ENCODE assay signal across 8 mouse cellular contexts in the genomic region with DNA sequence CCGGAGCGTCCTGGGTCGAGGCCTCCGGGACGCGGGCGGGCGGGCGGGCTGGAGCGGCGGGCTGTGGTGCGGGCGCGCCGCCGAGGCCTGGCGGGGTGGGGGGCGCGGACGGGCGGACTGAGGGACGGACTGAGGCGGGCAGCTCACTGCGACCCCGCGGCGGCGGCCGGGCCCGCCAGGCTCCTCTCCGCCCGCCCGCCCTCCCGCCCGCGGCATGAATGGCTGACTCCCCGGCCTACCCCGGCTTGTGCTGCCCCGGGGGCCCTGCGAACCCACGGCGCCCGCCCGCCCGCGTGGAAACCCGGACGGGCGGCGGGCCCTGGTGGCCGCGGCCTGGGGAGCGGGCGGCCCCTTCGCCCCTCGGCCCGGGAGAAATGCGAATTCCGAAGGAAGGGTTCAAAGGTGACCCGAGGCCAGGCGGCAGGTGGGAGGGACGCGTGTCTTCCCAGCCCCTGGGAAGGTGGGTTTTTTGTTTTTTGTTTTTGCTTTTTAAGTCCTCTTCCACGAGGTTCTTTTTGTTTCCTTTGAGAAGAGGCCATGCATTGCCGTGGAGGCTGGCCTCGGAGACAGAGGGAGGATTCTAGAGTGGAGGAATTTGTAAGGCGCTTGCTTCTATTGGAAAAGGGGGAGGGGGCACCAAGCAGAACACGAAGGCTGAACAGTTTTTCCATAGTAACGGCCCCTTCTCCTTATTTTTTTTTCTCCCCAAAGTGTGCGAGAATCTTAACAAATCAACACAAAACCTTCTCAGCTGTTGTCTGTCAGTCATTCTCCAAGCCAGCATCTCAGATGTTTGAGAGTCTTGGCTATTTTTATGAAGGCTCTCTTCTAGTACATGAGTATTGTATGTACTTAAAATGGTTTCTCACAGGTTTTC. TPM values are rescaled to one million over a fixed set of nuclear protein-coding genes. Genes with fewer than 3 reads are reported as not detected.
DNase-seq lines count a peak whose midpoint lies in the region; ATAC-seq and TF ChIP-seq lines count a peak whose summit lies in the region.

No protein-coding gene starts in this region.

- peak; percentile 72; the same call in 1 of the 2 replicates for ATAC-seq in hindbrain, embryonic 11.5 days (ENCODE audit: low FRiP score)
- ATAC-seq in liver, embryonic 13.5 days (ENCODE audit: low read depth), result no peak; the same call in 1 of the 2 replicates
- ATAC-seq in megakaryocyte-erythroid progenitor cell, adult 5-6 weeks (replicated peaks; ENCODE audit: low FRiP score, low TSS enrichment, poor library complexity, severe bottlenecking), result no peak

- H3K27ac ChIP-seq in left cerebral cortex, adult 2 months, result peak overlapping the region; percentile 92
- H3K27ac ChIP-seq in MEL (ENCODE audit: control insufficient read depth, low read depth, low read length), result peak overlapping the region; percentile 69
- peak overlapping the region; percentile 92 for H3K27ac ChIP-seq in hindbrain, embryonic 11.5 days (ENCODE audit: low read depth, low read length)
- peak overlapping the region; percentile 89 for H3K27ac ChIP-seq in liver, embryonic 13.5 days

- H3K4me2 ChIP-seq in hindbrain, embryonic 11.5 days (replicated peaks; ENCODE audit: low read depth, low read length), result peak overlapping the region; percentile 78
- H3K4me2 ChIP-seq in liver, embryonic 13.5 days, result peak overlapping the region; percentile 90

- peak overlapping the region; percentile 100 for H3K9ac ChIP-seq in MEL (ENCODE audit: control insufficient read depth, low read depth, low read length, poor library complexity, severe bottlenecking)
- peak overlapping the region; percentile 98 for H3K9ac ChIP-seq in hindbrain, embryonic 11.5 days (ENCODE audit: low read depth, low read length)
- peak overlapping the region; percentile 98 for H3K9ac ChIP-seq in liver, embryonic 13.5 days

- no peaks in the 10 kb centered on the region for H3K27me3 ChIP-seq in MEL (ENCODE audit: control insufficient read depth in 1 of 2, insufficient read depth in 2 of 2, low read length in 2 of 2)
- no peaks in the 10 kb centered on the region for H3K27me3 ChIP-seq in hindbrain, embryonic 11.5 days (ENCODE audit: control insufficient read depth, insufficient read depth, low read length)
- no peaks in the 10 kb centered on the region for H3K27me3 ChIP-seq in liver, embryonic 13.5 days

- peaks cover 17 to 18% of the 10 kb centered on the region in 2 experiments for H3K4me1 ChIP-seq in MEL (ENCODE audit: control insufficient read depth in 1 of 2, insufficient read depth in 2 of 2, low read length in 2 of 2)
- H3K4me1 ChIP-seq in hindbrain, embryonic 11.5 days (replicated peaks; ENCODE audit: control insufficient read depth, insufficient read depth, low read length), result no peaks in the 10 kb centered on the region
- peaks cover 32% of the 10 kb centered on the region for H3K4me1 ChIP-seq in liver, embryonic 13.5 days (replicated peaks)

- H3K36me3 ChIP-seq in MEL (ENCODE audit: control insufficient read depth in 1 of 2, insufficient read depth in 2 of 2, low read length in 2 of 2), result peaks cover 2 to 36% of the 10 kb centered on the region in 2 experiments; a peak in 3 of 4 replicates
- H3K36me3 ChIP-seq in hindbrain, embryonic 11.5 days (ENCODE audit: control insufficient read depth, insufficient read depth, low read length), result no peaks in the 10 kb centered on the region
- H3K36me3 ChIP-seq in liver, embryonic 13.5 days, result no peaks in the 10 kb centered on the region

- peak; percentile 14 to 16 for DNase-seq in left cerebral cortex, adult 2 months (ENCODE audit: extremely low spot score in 1 of 2, low spot score in 2 of 2)
- no peak for DNase-seq in left cerebral cortex, adult 9 months (ENCODE audit: low spot score in 2 of 2)
- no peak for DNase-seq in MEL (ENCODE audit: low read depth, low spot score)
- peak; percentile 50 for DNase-seq in embryo, embryonic 11 days
- peak; percentile 59 for DNase-seq in hindbrain, embryonic 11.5 days (ENCODE audit: low spot score)
- no peak for DNase-seq in liver, embryonic 13.5 days
- peak; percentile 37 for DNase-seq in retina, postnatal 1 day

- peaks cover 52% of the 10 kb centered on the region for H3K79me2 ChIP-seq in MEL (ENCODE audit: control insufficient read depth, insufficient read depth, low read length, poor library complexity)

- WGBS in hindbrain, embryonic 11.5 days, result under 1% methylated on average over 60 of the region's 70 CpGs
- WGBS in liver, embryonic 13.5 days (ENCODE audit: insufficient replicate concordance), result 0% methylated on average over 55 of the region's 70 CpGs

- TF ChIP-seq EP300 in MEL (IDR thresholded peaks at IDR 0.05; ENCODE audit: low read depth in 1 of 2, low read length in 2 of 2), result no peak

- intact Hi-C loops in left cerebral cortex, adult 2 months (cut with DNase I), result no loop called here

- no peak for TF ChIP-seq CTCF in left cerebral cortex, adult 2 months (IDR thresholded peaks at IDR 0.05)
- no peak for TF ChIP-seq CTCF in MEL (IDR thresholded peaks at IDR 0.05 in 2 of 3, conservative IDR thresholded peaks at IDR 0.05 in 1 of 3; ENCODE audit: control insufficient read depth in 1 of 3, insufficient read depth in 1 of 3, low read depth in 2 of 3, low read length in 3 of 3, poor library complexity in 1 of 3, severe bottlenecking in 1 of 3)

- no peak for TF ChIP-seq RAD21 in MEL (IDR thresholded peaks at IDR 0.05; ENCODE audit: low read depth, low read length)

- no peak for TF ChIP-seq POLR2A in MEL (IDR thresholded peaks at IDR 0.05; ENCODE audit: control insufficient read depth in 1 of 2, insufficient read depth in 1 of 2, low read depth in 1 of 2, low read length in 2 of 2, poor library complexity in 1 of 2)

- H3K4me3 ChIP-seq in left cerebral cortex, adult 2 months, result peak overlapping the region; percentile 97
- H3K4me3 ChIP-seq in MEL (ENCODE audit: control insufficient read depth in 1 of 2, insufficient read depth in 1 of 2, low read depth in 2 of 2, low read length in 2 of 2), result peak overlapping the region; percentile 95 to 97
- H3K4me3 ChIP-seq in hindbrain, embryonic 11.5 days (ENCODE audit: low read depth, low read length), result peak overlapping the region; percentile 98
- H3K4me3 ChIP-seq in liver, embryonic 13.5 days (replicated peaks), result peak overlapping the region; percentile 97

- H3K9me3 ChIP-seq in MEL (replicated peaks; ENCODE audit: insufficient read depth, low read length), result no peaks in the 10 kb centered on the region
- H3K9me3 ChIP-seq in hindbrain, embryonic 11.5 days (ENCODE audit: control insufficient read depth, low read length), result no peaks in the 10 kb centered on the region
- no peaks in the 10 kb centered on the region for H3K9me3 ChIP-seq in liver, embryonic 13.5 days (replicated peaks)

TF ChIP-seq in MEL, 35 proteins besides CTCF, POLR2A, EP300 and RAD21:
- TF ChIP-seq TBP (IDR thresholded peaks at IDR 0.05; ENCODE audit: low read depth, low read length) (no peak), POLR2AphosphoS2 (IDR thresholded peaks at IDR 0.05; ENCODE audit: low read length) (no peak), USF2 (IDR thresholded peaks at IDR 0.05; ENCODE audit: borderline replicate concordance in 1 of 2, insufficient read depth in 1 of 2, low read depth in 1 of 2, low read length in 2 of 2) (no peak), MAFK (IDR thresholded peaks at IDR 0.05; ENCODE audit: borderline replicate concordance, low read depth, low read length) (no peak), KAT2A (conservative IDR thresholded peaks at IDR 0.05; ENCODE audit: low read depth, low read length) (no peak), ETS1 (IDR thresholded peaks at IDR 0.05; ENCODE audit: low read depth, low read length) (no peak), ZMIZ1 (IDR thresholded peaks at IDR 0.05; ENCODE audit: low read depth, low read length) (no peak), CHD1 (IDR thresholded peaks at IDR 0.05; ENCODE audit: low read depth, low read length) (peak; percentile 28; the same call in 1 of the 2 replicates), MXI1 (IDR thresholded peaks at IDR 0.05; ENCODE audit: low read depth, low read length) (0 out of 2 replicates have a peak, but pooled peaks have one; percentile 13), NRF1 (IDR thresholded peaks at IDR 0.05; ENCODE audit: insufficient read depth, low read depth, low read length, poor library complexity, severe bottlenecking) (no peak), MAZ (IDR thresholded peaks at IDR 0.05; ENCODE audit: low read depth, low read length) (no peak), MEF2A (IDR thresholded peaks at IDR 0.05; ENCODE audit: extremely low read depth, insufficient replicate concordance, low read depth, low read length, poor library complexity, severe bottlenecking) (no peak), E2F4 (IDR thresholded peaks at IDR 0.05; ENCODE audit: borderline replicate concordance, low read depth, low read length) (no peak)
TF ChIP-seq in MEL: peak in this region for 2.

RNA-seq across cellular contexts. Expression of a gene that starts 0.9 kb away (rescaled TPM):
- 10 to 100 TPM; 73.3 to 77.4 TPM for total RNA-seq in left cerebral cortex, adult 2 months (2021)
- total RNA-seq in MEL (2012; rRNA removed), result 98.3 and 105 TPM in 2 replicates
- 100 to 1,000 TPM in 1 of 2 experiments, 10 to 100 TPM in 1; 92.8 to 123 TPM for polyA plus RNA-seq in MEL (2012; ENCODE audit: insufficient read depth in 1 of 2, insufficient read length in 2 of 2, low read depth in 1 of 2, low replicate concordance in 2 of 2, missing spikeins in 1 of 2)
- polyA plus RNA-seq in hindbrain, embryonic 11.5 days (2014; fragmentation: Nextera tagmentation; extraction: Ambion mirVana), result 74.0 and 76.8 TPM in 2 replicates
- polyA plus RNA-seq in liver, embryonic 13.5 days (2015; fragmentation: Nextera tagmentation; extraction: Ambion mirVana), result 31.9 and 40.2 TPM in 2 replicates
- 100 and 106 TPM in 2 replicates for total RNA-seq in megakaryocyte-erythroid progenitor cell, adult 5-6 weeks (2014; fragmentation: Nextera tagmentation)
- total RNA-seq in megakaryocyte-erythroid progenitor cell, adult 5-6 weeks (2017), result 246 and 275 TPM in 2 replicates

Comparison
In these comparisons a context has a peak if more than half of its experiments do, and no peak if none do; other contexts are left out.
1. DNase-seq: peak in left cerebral cortex, adult 2 months (2 of 2), embryo, embryonic 11 days (single experiment), hindbrain, embryonic 11.5 days (single experiment) and retina, postnatal 1 day (single experiment); none in left cerebral cortex, adult 9 months (0 of 2), MEL (single experiment) and liver, embryonic 13.5 days (single experiment).
2. Peak in every context shown above with its lines, with median percentiles within 50 percentile points of each other: H3K27ac ChIP-seq, H3K4me3 ChIP-seq and H3K9ac ChIP-seq.